Mouse (Mus musculus) cerebellum, adult 2 months (tissue): ENCODE data around the gene Il16. TPM values are rescaled to one million over a fixed set of nuclear protein-coding genes. Genes with fewer than 3 reads are reported as not detected.
A peak's percentile ranks its signal among the peaks of the same experiment; 100 is the strongest.

Experiments
- DNase-seq, 2 experiments: peaks; one replicate each; pipeline ENCODE4 v3.0.0; 2021
- H3K27ac ChIP-seq: fragments of 200-500 bp; 2 replicates; pipeline ENCODE4 v1.5.1; 2012; ENCODE audit warnings: low read length, control low read depth, inconsistent platforms; ENCODE audit not compliant: insufficient read depth
- H3K27me3 ChIP-seq: fragments of 200-500 bp; 2 replicates; pipeline ENCODE4 v1.6.1; 2012; ENCODE audit warnings: inconsistent platforms, mild to moderate bottlenecking, low read length, moderate library complexity; ENCODE audit not compliant: control insufficient read depth, insufficient read depth
- H3K4me1 ChIP-seq: fragments of 200-500 bp; 2 replicates; pipeline ENCODE4 v1.6.1; 2011; ENCODE audit warnings: low read length; ENCODE audit not compliant: control insufficient read depth, insufficient read depth
- H3K4me3 ChIP-seq: fragments of 200-500 bp; replicated peaks from 2 replicates; pipeline ENCODE3; 2011; ENCODE audit warnings: mild to moderate bottlenecking, low read depth, low read length, control low read depth; ENCODE audit not compliant: insufficient read depth
- CTCF ChIP-seq: fragments of 200-500 bp; IDR thresholded peaks from 2 replicates; pipeline ENCODE4 v1.5.1; 2011; ENCODE audit warnings: low read depth, mild to moderate bottlenecking, control low read depth, low read length, moderate library complexity, borderline replicate concordance; ENCODE audit not compliant: insufficient read depth
- POLR2A ChIP-seq: fragments of 200-500 bp; IDR thresholded peaks from 2 replicates; pipeline ENCODE4 v1.6.1; 2011; ENCODE audit warnings: low read length, control low read depth, borderline replicate concordance; ENCODE audit not compliant: insufficient read depth
- WGBS: fragments of 180-500 bp; shearing (Covaris S2); methylation state at CpG from one replicate; pipeline ENCODE4 v1.1.7; 2018; 5-methylcytosine and 5-hydroxymethylcytosine counted together
- polyA plus RNA-seq: library from polyadenylated mRNA; depleted of rRNA; stranded (reverse); fragments of >200 nt; gene quantifications from 2 replicates; pipeline ENCODE4 v1.2.3, GENCODE M21; 2012

Il16 gene
- polyA plus RNA-seq, 1 experiment, result 84.9 TPM

- peak in 1 of 2 experiments; percentile 22 for DNase-seq
- 35% methylated on average over 5 of the region's 5 CpGs for WGBS
- peaks cover 2% of the 10 kb centered on the region; the same call in 1 of the 2 replicates for H3K4me1 ChIP-seq
- no peak overlapping the region for H3K27ac ChIP-seq
- H3K27me3 ChIP-seq, result no peaks in the 10 kb centered on the region
- TF ChIP-seq CTCF, result peak; percentile 57; the same call in 1 of the 2 replicates
- TF ChIP-seq POLR2A, result no peak
- no peak overlapping the region for H3K4me3 ChIP-seq
These were observed 69.8 kb downstream of the Il16 start for GRCm38 (mm10) chr7:83675545-83676254.

DNA sequence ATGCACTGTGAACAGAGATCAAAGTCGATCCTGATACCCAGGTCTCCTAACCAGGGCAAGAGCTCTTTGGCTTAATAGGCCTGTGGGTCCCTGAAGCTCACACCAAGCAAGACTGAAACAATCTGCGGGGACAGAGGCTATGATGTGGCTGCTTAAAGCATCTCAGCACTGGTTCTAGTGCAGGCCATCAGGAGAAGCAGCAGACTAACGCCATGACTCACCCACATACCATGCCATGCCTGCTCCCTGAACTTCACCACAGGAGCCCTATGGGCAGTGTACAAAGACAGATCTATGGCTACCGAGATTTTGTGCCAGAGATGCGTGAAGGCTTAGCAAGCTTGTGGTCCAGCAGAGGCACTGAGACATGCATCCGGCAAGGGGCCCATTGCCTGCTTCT is 74.0 kb downstream of the Il16 start:
- Histone ChIP-seq H3K4me1 (peaks cover 23% of the 10 kb centered on the region), H3K27ac (no peak overlapping the region), H3K27me3 (no peaks in the 10 kb centered on the region), H3K4me3 (no peak overlapping the region)
- TF ChIP-seq POLR2A, result no peak
- TF ChIP-seq CTCF, result no peak
- 51% methylated on average over 6 of the region's 6 CpGs for WGBS
- peak in 1 of 2 experiments; percentile 7 for DNase-seq

DNA sequence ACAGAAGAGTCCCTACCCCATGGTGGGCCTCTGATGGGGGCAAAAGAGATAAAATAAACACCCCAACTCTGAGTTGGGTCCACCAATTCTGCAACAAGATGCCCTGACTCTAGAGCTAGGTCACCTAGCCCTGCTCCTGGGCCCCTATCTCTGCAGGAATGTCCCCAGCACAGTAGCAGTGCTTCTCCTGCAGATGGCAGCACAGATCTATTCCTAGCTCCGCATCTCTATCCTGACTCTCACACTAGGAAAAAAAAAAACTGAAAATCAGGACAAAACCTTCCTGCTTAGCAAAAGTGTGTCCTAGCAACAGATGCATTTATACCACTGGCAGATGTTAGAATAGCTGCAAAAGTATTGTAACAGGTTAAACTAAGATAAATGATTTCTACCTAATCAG is 76.8 kb downstream of the Il16 start:
- WGBS, result 7% methylated on average over 1 of the region's 1 CpGs
- H3K4me3 ChIP-seq, result no peak overlapping the region
- peak; percentile 65 for DNase-seq
- H3K27me3 ChIP-seq, result no peaks in the 10 kb centered on the region
- peaks cover 23% of the 10 kb centered on the region for H3K4me1 ChIP-seq
- TF ChIP-seq POLR2A (no peak), CTCF (peak; percentile 80)
- no peak overlapping the region for H3K27ac ChIP-seq

DNA sequence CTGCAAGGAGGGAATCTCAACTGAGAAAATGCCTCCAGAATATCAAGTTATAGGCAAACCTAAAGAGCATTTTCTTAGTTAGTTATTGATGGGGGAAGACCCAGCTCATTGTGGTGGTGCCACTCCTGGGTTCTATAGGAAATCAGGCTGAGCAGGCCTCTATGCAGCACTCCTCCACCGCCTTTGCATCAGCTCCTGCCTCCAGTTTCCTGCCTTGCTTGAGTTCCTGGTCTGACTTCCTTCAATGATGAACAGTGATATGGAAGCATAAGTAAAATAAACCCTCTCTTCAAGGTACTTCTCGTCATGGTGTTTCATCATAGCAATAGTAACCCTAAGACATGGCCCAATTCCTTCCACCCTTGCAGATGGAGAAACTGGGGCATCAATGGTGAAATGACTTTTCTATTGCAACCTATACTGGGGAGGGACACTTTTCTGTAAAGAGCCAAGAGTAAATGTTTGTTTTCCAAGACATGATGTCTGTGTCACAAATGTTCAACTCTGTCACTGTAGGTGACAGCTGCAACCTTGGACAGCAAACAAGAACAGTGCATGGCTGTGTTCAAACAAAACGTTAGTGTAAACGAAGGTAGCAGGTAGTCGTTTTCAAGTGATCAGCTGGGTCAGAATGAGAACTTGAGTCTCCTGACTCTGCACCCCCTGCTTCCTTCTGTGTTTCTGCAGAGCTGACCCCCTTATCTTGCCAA is 77.4 kb downstream of the Il16 start:
- Histone ChIP-seq H3K27me3 (no peaks in the 10 kb centered on the region), H3K4me3 (no peak overlapping the region), H3K4me1 (peaks cover 27% of the 10 kb centered on the region), H3K27ac (no peak overlapping the region)
- TF ChIP-seq CTCF (no peak), POLR2A (no peak)
- DNase-seq, result peak in 1 of 2 experiments; percentile 6
- WGBS, result 72% methylated on average over 5 of the region's 5 CpGs

DNA sequence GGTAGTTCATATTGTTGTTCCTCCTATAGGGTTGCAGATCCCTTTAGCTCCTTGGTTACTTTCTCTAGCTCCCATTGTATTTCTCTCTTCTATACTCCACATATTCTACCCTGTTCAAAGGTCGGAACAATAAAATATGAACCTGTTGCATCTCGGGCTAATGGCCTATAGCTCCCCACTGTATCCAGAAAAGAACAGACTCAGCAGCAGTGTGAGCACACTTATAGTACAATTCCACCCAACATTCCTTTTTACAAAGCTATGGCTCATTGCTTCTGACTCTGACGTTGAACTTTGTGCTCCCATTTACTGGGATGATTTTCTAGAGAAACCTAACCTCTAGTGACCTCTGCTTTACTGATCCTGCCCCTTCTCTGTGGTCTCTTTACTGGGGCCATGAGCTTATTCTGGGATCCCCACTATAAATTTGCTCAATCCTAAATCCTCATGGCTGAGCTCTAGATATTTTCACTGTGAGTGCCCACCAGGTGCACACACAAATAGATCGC is 79.4 kb downstream of the Il16 start:
- no peak overlapping the region for H3K4me3 ChIP-seq
- H3K27me3 ChIP-seq, result no peaks in the 10 kb centered on the region
- no peak overlapping the region for H3K27ac ChIP-seq
- no peak for TF ChIP-seq CTCF
- TF ChIP-seq POLR2A, result no peak
- WGBS, result 84% methylated on average over 4 of the region's 4 CpGs
- DNase-seq, result no peak
- peaks cover 40% of the 10 kb centered on the region for H3K4me1 ChIP-seq

DNA sequence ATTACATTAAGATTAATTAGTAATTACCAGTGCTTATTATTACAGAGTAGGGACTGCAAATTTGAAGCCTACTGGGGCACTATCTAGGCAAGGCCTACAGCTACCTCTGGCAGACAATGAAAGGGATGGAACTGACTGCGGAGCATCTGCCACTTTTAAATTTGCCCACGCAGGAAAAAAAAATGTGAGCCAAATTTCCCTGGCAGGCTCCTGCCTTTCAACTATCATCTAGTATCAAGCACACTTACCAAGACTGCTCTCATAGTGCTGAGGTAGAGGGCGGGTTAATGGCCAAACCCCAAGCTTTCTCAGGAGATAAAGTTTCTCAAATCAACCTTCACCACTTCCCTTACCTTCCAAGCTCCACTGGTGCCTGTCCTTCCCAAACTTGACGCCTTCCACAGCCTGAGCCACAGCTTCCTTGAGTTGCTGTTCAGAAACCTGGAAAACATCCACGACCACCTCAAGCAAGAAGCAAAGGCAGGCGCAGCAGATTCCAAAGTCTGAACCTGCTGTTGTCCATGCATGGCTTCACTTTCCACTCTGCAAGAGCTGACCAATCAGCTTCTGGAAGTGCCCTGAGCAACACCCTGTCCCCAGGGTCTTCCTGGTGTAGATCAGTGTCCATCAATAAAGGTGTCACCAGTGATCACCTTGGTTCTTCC is 82.7 kb downstream of the Il16 start:
- DNase-seq, result peak; percentile 51 to 77
- no peak overlapping the region for H3K4me3 ChIP-seq
- H3K27ac ChIP-seq, result no peak overlapping the region
- TF ChIP-seq POLR2A, result no peak
- no peak for TF ChIP-seq CTCF
- WGBS, result 10% methylated on average over 6 of the region's 6 CpGs
- peaks cover 47% of the 10 kb centered on the region for H3K4me1 ChIP-seq
- no peaks in the 10 kb centered on the region for H3K27me3 ChIP-seq

DNA sequence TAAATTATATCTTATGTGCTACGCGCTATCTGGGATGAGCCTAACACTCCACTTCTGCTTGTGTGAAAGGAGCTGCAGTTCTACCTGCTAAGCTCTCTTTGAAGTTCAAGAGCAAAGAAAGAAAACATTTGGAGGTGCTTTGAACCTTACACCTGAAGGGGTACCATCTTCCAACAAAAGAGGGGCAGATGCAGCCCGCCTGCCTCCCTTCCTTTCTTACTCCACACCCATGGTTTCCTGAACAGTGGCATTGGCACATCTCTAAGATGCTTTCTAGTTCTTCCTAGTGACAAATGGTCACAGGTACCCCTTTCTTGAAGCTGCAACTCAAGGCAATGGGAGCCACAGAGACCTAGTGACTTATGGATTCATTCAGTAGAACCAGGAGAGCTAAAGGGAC is 83.8 kb downstream of the Il16 start:
- no peak overlapping the region for H3K4me3 ChIP-seq
- 97% methylated on average over 3 of the region's 3 CpGs for WGBS
- no peak for TF ChIP-seq CTCF
- no peak for TF ChIP-seq POLR2A
- no peak for DNase-seq
- H3K27ac ChIP-seq, result no peak overlapping the region
- H3K4me1 ChIP-seq, result peaks cover 43% of the 10 kb centered on the region
- H3K27me3 ChIP-seq, result no peaks in the 10 kb centered on the region
